Mouse (Mus musculus): ENCODE results near the gene Krt31.

Krt31 gene

GRCm38 (mm10) chr11:100050451-100050850, at the start of gene Krt31:
Krt31 (minus strand) TSS chr11:100050551.
- DNase-seq (ENCODE audit: low read depth, low spot score), result no peak

GRCm38 (mm10) chr11:100097819-100098218, 47.5 kb upstream of the Krt31 start:
- DNase-seq (ENCODE audit: low read depth, low spot score), result no peak

GRCm38 (mm10) chr11:100096141-100096540, 45.8 kb upstream of the Krt31 start, which contains the start of gene Krt35:
Krt35 (minus strand) TSS chr11:100096241.
- DNase-seq (ENCODE audit: low read depth, low spot score), result no peak

- DNase-seq (ENCODE audit: low read depth, low spot score), result no peak
These were observed 38.2 kb upstream of the Krt31 start for GRCm38 (mm10) chr11:100088378-100089025.

- DNase-seq (ENCODE audit: low read depth, low spot score), result no peak
These were observed 37.5 kb upstream of the Krt31 start, which contains the start of gene Krt32 for GRCm38 (mm10) chr11:100087861-100088260. Krt32 (minus strand) TSS chr11:100088226.

GRCm38 (mm10) chr11:100073873-100074272, 23.5 kb upstream of the Krt31 start:
- DNase-seq (ENCODE audit: low read depth, low spot score), result no peak

GRCm38 (mm10) chr11:100067293-100068036, 17.1 kb upstream of the Krt31 start:
- DNase-seq (ENCODE audit: low read depth, low spot score), result peak; percentile 5

GRCm38 (mm10) chr11:100066236-100067010, 16.1 kb upstream of the Krt31 start:
- DNase-seq (ENCODE audit: low read depth, low spot score), result no peak

GRCm38 (mm10) chr11:100058875-100059274, 8.5 kb upstream of the Krt31 start:
- peak; percentile 75 for DNase-seq (ENCODE audit: low read depth, low spot score)

- DNase-seq (ENCODE audit: low read depth, low spot score), result no peak
These were observed 5.6 kb upstream of the Krt31 start for GRCm38 (mm10) chr11:100055686-100056655.

- no peak for DNase-seq (ENCODE audit: low read depth, low spot score)
These were observed 3.2 kb downstream of the Krt31 start for GRCm38 (mm10) chr11:100047193-100047592.

- no peak for DNase-seq (ENCODE audit: low read depth, low spot score)
These were observed 4.0 kb downstream of the Krt31 start for GRCm38 (mm10) chr11:100046303-100046866.

GRCm38 (mm10) chr11:100041454-100041853, 8.9 kb downstream of the Krt31 start, which contains the start of gene Krt34:
Krt34 (minus strand) TSS chr11:100041554.
- DNase-seq (ENCODE audit: low read depth, low spot score), result no peak

- DNase-seq (ENCODE audit: low read depth, low spot score), result no peak
These were observed 20.6 kb downstream of the Krt31 start, which contains the start of gene Krt33b for GRCm38 (mm10) chr11:100029768-100030167. Krt33b (minus strand) TSS chr11:100029868.

GRCm38 (mm10) chr11:100021438-100021837, 28.9 kb downstream of the Krt31 start:
- no peak for DNase-seq (ENCODE audit: low read depth, low spot score)

GRCm38 (mm10) chr11:100019466-100019865, 30.9 kb downstream of the Krt31 start:
- DNase-seq (ENCODE audit: low read depth, low spot score), result no peak

- DNase-seq (ENCODE audit: low read depth, low spot score), result no peak
These were observed 34.2 kb downstream of the Krt31 start, which contains the start of gene Krt33a for GRCm38 (mm10) chr11:100016112-100016511. Krt33a (minus strand) TSS chr11:100016212.

GRCm38 (mm10) chr11:100013691-100014171, 36.6 kb downstream of the Krt31 start:
- no peak for DNase-seq (ENCODE audit: low read depth, low spot score)

- DNase-seq (ENCODE audit: low read depth, low spot score), result no peak
These were observed 39.7 kb downstream of the Krt31 start for GRCm38 (mm10) chr11:100010682-100011081.

GRCm38 (mm10) chr11:100008336-100008735, 42.0 kb downstream of the Krt31 start:
- DNase-seq (ENCODE audit: low read depth, low spot score), result no peak
